Mouse (Mus musculus): ENCODE results near the gene Ccser1.
"Not testable (repeated sequence)": the region's sequence is repeated elsewhere in the genome, so short reads cannot be mapped to it uniquely, and the experiment has no call there.

Gene Ccser1

DNA sequence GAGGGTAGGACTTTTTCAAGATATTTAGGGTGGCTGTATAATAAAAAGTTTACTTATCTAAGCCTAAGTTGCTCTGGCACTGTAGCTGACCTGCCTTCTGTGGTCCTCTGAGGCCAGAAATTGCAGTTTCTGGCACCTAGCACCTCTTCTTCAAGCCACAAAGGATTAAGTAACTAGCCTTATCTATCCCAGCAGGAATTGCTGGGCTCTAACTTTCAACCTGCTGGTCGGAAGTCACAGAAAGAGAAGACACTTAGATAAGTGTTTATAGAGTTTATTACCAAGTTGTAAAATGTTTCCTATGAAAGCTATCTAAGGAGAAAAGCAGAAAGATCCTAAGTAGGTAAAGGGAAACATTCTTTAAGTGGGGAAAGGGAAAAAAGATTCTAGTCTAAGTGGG lies 864.3 kb downstream of the Ccser1 start:
- DNase-seq (ENCODE audit: low spot score), result no peak

DNA sequence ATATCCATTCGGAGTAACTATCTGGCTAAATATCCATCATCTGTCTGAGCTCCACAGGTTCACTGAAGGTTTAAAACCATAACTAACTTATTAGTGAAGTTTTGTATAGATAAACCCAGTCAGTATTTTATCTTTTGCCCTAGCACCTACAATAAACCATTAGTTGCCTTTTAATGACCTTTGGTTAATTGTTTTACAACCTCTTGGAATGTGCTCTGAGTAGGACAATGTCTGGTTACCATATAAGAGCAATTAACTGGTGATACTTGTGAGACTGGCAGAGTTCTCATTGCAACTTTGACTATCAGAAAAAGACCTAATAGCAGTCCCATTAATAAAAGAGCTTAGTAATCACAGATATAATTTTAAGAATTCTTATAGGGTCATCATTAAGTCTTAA lies 864.9 kb downstream of the Ccser1 start:
- DNase-seq (ENCODE audit: low spot score), result not testable (repeated sequence)

DNA sequence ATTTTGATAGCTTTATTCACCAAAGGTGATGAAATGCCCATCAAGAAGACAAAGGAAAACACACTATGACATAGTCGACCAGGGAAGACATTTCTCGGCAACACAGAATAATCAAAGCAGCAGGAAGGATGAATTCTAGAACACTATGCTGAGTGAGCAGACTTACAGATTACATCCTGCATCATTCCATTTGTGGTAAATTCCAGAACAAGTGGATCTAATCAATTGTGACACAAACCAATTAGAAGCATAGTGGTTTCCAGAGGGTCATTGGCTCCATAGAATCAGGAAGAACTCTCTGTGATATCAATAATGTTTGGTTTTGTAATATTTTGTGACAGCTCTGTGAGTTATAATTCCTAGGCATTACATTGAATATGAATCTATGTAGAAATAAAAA lies 875.2 kb downstream of the Ccser1 start:
- DNase-seq (ENCODE audit: low spot score), result no peak

DNA sequence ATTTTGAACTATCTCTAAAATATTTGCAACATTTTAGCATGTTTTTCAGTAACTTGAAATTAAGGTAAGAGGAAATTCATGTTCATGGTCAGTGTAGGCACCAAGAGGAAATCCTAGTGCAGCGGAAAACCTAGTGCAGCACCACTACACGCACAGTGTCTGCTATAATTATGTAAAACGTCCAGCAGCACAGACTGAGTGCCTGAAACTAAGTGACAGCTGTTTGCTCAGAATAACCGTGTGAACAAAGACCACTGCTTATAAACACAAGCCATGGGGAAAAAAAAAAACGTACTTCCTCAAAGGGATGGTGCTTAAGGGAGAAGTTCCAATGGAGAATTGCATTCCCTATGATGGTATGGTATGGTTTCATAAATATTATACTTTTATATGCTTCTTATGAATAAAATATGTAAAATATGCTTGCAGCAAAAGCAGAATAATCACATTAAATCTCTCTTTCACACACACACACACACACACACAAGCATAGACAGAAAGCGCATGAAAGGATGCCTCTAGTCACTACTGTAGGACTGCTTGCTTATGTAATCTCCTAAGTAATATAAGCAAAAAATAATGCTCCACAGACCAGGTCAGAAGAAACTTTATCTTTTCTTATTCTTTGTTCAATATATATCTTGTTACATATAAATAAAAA lies 886.4 kb downstream of the Ccser1 start:
- no peak for DNase-seq (ENCODE audit: low spot score)

DNA sequence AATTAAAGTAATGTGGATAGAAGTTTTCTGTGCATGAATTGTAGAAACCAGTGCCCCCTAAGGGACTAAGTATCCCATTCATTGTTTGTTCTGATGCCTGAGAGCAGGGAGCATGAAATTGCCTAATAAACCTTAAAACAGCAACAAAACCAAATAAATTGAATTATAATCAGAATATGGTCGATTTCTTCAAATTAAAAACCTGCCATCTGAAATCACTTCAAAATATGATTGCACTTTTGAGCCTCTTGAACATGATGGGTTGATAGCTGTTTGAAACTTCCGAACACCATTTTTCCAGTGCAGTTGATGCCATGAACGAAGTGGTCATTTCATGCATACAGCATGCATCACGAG lies 886.9 kb downstream of the Ccser1 start:
- DNase-seq (ENCODE audit: low spot score), result no peak

DNA sequence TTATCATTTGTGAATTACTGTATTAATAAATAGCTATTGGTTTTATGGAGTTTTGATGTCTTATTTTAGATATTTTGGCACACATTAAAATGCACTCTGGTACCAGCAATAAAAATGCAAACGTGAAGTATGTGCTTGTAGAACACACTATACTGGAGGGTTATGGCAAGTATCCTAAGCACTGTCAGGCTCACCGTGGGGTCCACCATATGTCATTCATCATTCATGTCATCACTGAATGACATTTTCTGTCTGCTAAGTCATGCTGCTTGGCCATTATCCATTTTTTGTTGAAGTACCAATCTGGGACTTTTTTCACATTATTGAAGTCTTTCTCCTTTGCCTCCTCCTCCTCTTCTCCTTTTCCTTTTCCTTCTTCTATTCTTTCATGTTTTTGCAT lies 925.3 kb downstream of the Ccser1 start:
- DNase-seq (ENCODE audit: low spot score), result no peak

DNA sequence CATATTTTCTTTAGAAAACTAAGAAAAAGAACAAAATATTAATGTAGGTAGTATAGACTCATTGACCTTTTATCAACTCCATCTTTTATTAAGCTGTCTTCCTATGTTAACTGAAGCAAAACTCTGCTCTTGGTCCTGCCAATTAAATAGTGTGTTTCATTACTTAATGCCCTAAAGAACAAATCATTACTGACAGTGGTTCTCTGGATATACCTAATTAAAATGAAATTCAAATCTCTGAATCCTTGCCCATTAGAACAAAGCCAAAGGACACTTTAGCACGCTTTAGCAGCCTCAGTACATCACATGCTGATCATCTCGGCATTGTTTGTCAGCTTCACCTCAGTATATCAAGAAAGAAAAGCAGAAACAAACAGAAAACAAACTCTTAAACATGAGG lies 952.4 kb downstream of the Ccser1 start:
- no peak for DNase-seq (ENCODE audit: low spot score)

DNA sequence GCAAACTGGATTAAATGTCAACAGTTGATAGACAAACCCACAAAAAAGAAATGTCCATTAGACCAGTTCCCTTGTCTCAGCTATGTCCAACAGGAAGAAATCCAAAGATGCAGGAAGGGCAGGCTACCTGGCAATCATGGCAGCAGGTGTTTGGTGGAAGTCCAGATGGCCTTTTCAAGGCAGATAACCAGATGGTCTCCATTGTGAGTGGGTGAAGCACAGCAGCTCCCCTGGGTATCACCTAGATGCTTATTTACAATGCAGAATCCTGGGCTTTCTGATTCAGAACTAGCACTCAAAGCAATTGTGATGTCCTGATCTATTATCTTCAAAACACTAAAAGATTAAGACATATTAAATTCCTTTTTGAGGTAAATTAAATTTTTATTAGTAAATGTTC lies 980.2 kb downstream of the Ccser1 start:
- DNase-seq (ENCODE audit: low spot score), result no peak

DNA sequence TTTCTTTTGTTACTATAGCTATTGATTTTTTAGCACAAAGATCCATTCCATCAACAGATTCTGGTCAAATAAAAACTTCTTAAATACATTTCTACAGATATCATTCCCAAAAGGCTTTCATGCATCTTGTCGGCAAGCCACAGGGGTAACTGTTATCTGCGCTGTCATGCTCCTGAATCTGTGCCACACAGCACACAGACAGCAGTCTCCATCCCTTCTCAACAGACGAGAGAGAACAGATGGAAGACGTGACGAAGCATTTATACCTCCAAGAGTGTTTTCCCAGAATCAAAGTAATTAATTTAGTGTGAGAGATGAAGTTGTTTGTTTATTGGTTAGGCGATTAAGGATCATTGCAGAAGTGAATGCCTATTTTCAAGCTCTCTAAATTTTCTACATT lies 982.5 kb downstream of the Ccser1 start:
- DNase-seq (ENCODE audit: low spot score), result no peak

DNA sequence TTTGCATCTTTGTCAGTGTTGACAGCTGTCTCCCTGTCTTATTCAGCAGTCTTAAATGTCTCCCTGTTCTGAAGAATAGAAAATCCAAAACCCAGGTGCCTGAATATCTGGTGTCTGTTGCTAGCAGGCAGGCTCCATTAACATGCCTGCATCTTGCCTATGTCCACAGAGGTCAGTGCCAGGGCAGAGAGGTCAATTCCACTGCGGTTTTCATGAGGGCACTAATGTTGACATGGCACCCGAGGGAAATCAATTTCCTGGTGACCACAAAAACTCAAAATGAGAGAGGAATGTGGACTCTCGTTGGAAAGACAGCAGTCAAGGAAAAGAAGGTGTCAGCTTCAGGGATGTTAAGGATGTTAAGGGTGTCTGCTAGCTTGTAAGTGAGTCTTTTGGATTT lies 983.7 kb downstream of the Ccser1 start:
- DNase-seq (ENCODE audit: low spot score), result no peak

DNA sequence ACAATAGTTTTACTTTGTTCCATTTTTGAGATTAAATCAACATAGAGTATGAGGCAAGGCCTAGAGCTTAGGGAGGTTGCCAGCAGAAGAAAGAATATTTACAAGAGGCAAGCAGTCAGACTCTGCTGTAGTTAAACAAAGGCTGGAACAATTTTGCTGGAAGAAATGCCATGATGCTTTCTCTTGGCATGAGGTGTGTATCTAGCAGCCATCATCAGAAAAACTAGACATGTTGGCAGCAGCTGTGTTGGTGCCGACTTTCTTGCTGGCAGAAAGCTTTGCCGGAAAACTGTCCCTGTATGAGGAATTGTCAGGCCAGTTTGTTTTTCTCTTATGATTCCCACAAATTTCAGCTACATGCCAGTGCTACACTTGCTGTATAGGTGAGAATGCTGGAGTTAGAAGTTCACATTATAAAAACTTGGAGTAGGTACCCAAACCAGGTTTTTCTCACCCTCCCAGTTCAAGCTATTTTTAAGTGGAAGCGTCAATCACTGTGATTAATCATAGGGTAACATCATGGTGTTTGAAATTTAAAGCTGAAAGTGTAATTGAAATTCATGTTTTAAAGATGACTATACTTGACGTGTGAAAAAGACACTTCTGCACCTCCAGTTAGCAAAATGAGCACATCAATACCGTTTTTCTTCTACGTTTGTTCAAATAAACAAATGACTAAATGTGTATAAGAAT lies 1016.5 kb downstream of the Ccser1 start:
- DNase-seq (ENCODE audit: low spot score), result no peak

DNA sequence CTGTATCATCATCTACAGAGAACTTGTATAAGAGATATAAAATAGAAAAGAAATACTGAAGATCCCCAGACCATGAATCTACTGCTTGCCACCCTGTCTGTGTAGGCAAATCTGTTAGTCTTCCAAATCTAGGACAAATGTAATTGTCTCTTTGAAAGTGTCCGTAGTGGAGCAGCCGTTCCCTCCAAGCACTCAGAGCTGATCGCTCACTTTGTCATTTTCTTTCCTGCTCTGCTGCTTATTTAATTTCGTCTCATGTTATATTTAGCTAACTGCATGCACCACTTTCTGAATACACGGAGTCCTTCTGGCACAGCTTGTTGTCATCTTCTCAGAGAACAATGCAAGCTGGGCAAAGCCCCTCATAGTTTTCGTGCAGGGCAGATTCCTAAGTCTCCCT lies 1018.6 kb downstream of the Ccser1 start:
- no peak for DNase-seq (ENCODE audit: low spot score)

DNA sequence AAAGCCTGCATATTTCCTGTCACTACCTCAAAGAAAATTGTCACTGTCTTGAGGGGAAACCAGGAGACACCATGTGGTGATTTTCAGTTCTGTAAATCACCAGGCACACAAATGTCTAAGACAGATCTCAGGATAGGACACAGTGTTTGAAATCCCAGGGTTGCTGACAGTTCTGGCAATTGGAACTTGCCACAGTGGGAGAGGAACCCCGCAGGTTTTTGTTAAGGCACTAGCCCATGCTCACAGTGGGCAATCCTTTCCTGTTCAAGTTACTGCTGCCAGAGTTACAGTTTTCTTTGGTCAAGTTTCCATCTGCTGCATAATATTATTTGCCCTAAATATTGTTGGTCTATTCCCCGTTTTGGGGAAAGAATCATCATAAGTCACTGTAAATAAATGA lies 1024.9 kb downstream of the Ccser1 start:
- no peak for DNase-seq (ENCODE audit: low spot score)

DNA sequence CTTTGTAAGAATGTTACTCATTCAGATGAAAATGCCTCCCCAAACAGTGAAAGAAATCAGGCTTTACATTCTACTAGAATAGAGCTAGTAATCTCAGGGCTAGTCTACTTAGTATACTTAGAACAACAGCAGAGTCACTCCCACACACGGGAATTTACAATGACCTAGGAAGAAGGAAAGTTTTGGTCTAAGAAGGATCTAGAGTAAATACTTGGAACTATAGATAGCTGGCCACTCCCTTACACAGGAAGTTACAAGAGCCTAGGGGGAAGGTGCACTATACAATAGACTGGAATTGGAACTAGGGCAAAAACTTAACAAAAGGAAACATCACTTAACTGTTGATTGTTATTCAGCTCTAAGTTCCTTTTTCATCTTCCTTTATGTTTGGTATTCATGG lies 1041.7 kb downstream of the Ccser1 start:
- no peak for DNase-seq (ENCODE audit: low spot score)

DNA sequence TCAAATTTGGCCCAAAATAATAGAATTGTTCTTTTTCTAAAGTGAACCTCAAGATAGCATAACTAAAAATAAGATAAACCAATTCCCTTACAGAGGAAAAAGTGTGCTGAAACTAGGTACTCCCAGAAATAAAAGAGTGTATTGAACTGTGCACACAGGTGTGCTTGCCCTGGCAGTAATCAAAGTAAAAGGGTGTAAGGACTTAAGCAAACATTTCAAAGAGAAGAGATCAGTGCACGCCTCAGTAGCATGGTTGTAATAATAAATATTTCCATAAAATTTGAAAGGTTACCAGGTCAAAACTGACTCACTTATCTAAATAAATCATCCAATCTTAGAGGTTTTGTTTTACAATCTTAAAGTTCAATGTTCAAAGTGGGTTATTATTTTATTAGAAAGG lies 1083.8 kb downstream of the Ccser1 start:
- no peak for DNase-seq (ENCODE audit: low spot score)

DNA sequence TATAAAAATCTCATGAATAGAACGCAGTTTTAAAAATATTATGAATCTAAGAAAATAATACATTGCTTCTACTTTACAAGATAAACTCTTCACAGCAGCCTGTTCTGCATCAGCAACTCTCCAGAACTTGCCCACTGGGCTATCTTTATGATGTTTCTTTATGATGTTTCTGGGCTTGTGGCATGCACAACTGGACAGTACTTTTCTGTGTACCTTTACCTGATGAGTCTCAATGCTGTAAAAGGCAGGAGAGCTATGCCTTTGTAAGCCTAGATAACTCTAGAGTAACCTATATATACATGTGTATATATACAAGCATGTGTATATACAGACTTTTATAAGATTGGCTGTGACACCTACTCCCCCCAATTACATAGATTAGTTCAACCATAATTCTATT lies 1084.4 kb downstream of the Ccser1 start:
- no peak for DNase-seq (ENCODE audit: low spot score)

DNA sequence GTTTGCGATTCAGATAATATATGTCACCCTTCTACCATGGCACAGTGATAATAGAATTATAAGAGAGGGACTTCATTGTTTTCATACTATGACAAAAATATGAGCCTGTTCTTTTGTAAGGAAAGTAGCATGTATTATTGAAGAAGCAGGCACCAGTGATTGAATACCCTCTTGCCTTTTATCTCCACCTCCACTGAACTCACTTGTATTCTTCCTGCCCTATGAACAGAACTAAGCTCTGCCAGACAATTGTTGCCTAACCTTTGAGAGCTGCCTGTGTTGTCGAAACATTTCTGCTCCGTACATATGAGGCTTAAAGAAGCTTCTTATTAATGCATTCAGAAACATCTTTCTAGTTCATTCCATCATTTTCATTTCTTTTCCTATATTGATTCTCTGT lies 1101.1 kb downstream of the Ccser1 start:
- DNase-seq (ENCODE audit: low spot score), result no peak

DNA sequence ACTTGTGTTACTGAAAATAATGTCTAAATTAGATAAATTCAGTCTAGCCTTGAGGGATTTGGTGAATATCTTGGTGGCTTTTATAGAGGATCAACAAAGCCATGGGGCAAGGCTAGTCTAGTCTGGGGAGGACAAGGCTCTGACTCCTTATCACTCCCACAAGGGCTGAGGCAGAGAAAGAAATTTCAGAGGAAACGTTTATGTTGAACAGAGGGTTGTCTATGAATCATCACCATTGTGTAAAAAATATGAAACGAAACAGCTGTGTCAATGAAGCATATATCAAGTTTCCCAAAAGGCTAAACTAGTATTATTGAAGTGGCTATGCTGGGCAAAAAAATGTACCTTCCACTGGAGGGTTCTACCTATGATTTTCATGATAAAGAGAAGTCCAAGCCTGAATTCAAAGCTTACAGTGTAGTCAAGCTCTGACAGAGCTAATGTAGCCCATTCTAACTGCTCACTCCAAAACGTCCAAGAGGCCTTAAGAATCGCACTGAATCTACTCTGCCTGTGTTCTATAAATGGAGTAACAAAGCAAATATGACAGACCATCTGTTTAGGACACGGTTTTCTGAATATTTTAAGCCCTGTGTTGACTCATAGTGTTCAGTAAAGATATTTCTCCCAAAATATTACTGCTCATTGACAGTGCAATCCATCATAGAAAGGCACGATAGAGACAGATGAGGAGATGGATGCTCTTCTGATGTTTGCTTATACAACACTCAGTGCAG lies 1121.6 kb downstream of the Ccser1 start:
- no peak for DNase-seq (ENCODE audit: low spot score)

DNA sequence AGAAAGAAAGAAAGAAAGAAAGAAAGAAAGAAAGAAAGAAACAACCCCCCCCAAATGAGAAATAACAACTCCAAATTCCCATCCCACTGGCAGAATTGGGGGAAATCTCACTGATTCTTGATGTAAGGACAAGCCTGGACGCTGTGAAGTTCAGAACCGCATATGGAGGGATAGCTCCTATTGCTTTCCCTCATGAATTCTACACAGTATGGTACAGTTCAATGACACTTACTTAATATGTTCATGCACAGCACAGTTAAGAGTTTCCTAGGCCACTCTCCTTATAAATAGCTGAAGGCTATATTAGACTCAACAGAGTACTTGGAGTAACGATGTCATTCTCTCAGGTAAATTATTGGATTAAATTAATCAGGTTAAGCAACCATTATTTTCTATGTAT lies 1138.5 kb downstream of the Ccser1 start:
- DNase-seq (ENCODE audit: low spot score), result no peak

DNA sequence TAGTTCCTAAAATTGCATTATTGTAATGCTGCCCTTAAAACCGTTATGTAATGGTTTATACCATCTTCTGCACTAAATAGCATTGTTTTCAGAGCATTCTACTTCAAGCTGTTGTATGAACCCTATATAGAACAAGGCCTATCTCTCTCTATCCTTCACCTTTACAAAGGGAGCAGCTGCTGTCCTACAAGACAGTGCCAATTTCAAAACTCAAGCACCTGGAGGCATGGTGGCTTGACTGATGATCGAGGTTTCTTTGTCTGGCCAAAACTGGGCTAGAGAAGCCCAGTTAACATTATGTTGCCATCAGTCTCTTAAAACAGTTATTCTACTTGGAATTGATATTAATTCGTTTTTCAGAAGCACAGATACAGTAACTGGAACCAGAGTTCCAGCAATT lies 1160.2 kb downstream of the Ccser1 start:
- DNase-seq (ENCODE audit: low spot score), result no peak

DNA sequence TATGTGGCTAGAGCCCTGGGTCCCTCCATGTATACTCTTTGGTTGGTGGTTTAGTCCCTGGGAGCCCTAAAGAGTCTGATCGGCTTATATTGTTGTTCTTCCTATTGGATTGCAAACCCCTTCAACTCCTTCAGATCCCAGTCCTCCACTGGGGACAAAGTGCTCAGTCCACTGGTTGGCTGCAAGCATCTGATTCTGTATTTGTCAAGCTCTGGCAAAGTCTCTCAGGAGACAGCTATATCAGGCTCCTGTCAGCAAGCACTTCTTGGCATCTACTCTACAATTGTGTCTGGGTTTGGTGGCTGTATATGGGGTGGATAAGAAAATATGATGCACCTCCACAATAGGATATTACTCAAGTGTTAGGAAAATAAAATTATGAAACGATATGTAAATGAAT lies 1187.7 kb downstream of the Ccser1 start:
- DNase-seq (ENCODE audit: low spot score), result no peak

Data from urinary bladder, postnatal 10 days (tissue).